Mouse (Mus musculus): ENCODE results near the gene Map3k5. TPM values are rescaled to one million over a fixed set of nuclear protein-coding genes. Genes with fewer than 3 reads are reported as not detected.

The Map3k5 gene
- polyA plus RNA-seq, 1 experiment from 2014 or later: 1.0 TPM

DNA sequence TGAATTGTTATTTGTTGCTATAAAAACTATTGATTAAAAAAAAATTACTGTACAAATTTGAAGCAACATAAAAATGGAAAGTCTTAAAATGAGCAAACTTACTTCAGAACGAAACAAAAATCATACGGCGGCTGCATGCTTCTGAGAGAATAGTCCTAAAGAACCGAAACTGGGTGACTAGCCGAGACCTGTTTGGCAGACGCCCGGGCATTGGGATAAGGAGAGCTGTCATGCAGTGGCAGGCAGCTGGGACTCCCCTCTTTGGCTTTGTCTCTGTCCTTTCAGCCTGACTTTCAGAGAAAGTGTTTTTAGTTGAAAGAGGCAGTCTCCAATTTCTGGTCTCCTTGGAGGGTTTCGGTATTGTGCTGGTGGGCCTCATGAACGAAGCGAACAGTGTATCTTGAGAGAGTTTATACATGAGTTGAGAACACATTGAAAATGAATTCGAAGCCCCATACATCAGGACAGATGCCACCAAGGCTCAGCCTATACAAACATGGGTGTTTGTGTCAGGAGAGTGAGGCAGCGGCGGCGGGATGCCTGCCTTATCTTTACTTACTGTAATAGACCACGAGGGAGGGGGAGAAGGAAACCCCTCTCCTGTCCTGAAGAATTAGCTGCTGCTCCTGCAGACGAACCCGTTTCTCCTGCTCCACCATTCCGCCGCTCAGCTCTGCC, 235.8 kb downstream of the Map3k5 start:
- H3K9ac ChIP-seq (ENCODE audit: low read depth, low read length): peak overlapping the region; percentile 59
- H3K4me2 ChIP-seq (ENCODE audit: low read length): peak overlapping the region; percentile 79
- no peaks in the 10 kb centered on the region for H3K9me3 ChIP-seq (ENCODE audit: control insufficient read depth, low read length)
- peak overlapping the region; percentile 40 for H3K4me3 ChIP-seq (ENCODE audit: low read length)
- H3K36me3 ChIP-seq (ENCODE audit: control insufficient read depth, insufficient read depth, low read length): no peaks in the 10 kb centered on the region
- no peaks in the 10 kb centered on the region; the same call in 1 of the 2 replicates for H3K27me3 ChIP-seq (replicated peaks; ENCODE audit: control insufficient read depth, insufficient read depth, low read length)
- peaks cover 18% of the 10 kb centered on the region for H3K4me1 ChIP-seq (ENCODE audit: control insufficient read depth, insufficient read depth, low read depth, low read length)
- H3K27ac ChIP-seq (ENCODE audit: low read depth, low read length): peak overlapping the region; percentile 72
- ATAC-seq: peak; percentile 48; the same call in 1 of the 2 replicates
- WGBS: 19% methylated on average over 19 of the region's 19 CpGs

- peak; percentile 96 for ATAC-seq
- H3K9ac ChIP-seq (ENCODE audit: low read depth, low read length): peak overlapping the region; percentile 59
- H3K4me1 ChIP-seq (ENCODE audit: control insufficient read depth, insufficient read depth, low read depth, low read length): peaks cover 18% of the 10 kb centered on the region
- no peaks in the 10 kb centered on the region for H3K9me3 ChIP-seq (ENCODE audit: control insufficient read depth, low read length)
- no peaks in the 10 kb centered on the region for H3K36me3 ChIP-seq (ENCODE audit: control insufficient read depth, insufficient read depth, low read length)
- peak overlapping the region; percentile 79 for H3K4me2 ChIP-seq (ENCODE audit: low read length)
- peak overlapping the region; percentile 40 for H3K4me3 ChIP-seq (ENCODE audit: low read length)
- H3K27me3 ChIP-seq (replicated peaks; ENCODE audit: control insufficient read depth, insufficient read depth, low read length): no peaks in the 10 kb centered on the region; the same call in 1 of the 2 replicates
- WGBS: 9% methylated on average over 11 of the region's 11 CpGs
- peak overlapping the region; percentile 72 for H3K27ac ChIP-seq (ENCODE audit: low read depth, low read length)
Measured at GRCm38 (mm10) chr10:20170605-20171088, 236.4 kb downstream of the Map3k5 start.

DNA sequence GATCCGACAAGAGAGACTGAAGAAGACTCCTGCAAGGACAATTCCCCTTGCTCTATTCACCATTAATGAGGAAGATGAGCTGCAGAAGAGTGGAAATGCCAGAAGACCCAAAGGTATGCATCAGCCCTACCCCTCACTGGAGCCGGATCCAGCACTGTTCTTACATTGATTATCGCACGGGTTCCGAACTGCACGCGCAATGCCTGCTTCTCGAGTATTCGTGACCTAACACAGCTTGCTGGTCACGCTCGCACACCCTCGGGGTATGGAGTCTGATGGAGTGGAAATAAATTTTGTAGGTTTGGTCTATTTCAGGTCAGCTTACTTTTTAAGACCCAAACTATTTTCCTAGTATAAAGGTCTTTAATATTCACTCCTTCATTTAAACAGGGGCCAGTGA, 236.9 kb downstream of the Map3k5 start:
- 30% methylated on average over 12 of the region's 12 CpGs for WGBS
- Histone ChIP-seq H3K4me3 (ENCODE audit: low read length) (peak overlapping the region; percentile 40), H3K9ac (ENCODE audit: low read depth, low read length) (peak overlapping the region; percentile 59), H3K36me3 (ENCODE audit: control insufficient read depth, insufficient read depth, low read length) (no peaks in the 10 kb centered on the region), H3K4me2 (ENCODE audit: low read length) (peak overlapping the region; percentile 79), H3K4me1 (ENCODE audit: control insufficient read depth, insufficient read depth, low read depth, low read length) (peaks cover 18% of the 10 kb centered on the region), H3K9me3 (ENCODE audit: control insufficient read depth, low read length) (no peaks in the 10 kb centered on the region), H3K27me3 (replicated peaks; ENCODE audit: control insufficient read depth, insufficient read depth, low read length) (no peaks in the 10 kb centered on the region; the same call in 1 of the 2 replicates), H3K27ac (ENCODE audit: low read depth, low read length) (peak overlapping the region; percentile 72; the same call in 1 of the 2 replicates)
- peak; percentile 25 for ATAC-seq

DNA sequence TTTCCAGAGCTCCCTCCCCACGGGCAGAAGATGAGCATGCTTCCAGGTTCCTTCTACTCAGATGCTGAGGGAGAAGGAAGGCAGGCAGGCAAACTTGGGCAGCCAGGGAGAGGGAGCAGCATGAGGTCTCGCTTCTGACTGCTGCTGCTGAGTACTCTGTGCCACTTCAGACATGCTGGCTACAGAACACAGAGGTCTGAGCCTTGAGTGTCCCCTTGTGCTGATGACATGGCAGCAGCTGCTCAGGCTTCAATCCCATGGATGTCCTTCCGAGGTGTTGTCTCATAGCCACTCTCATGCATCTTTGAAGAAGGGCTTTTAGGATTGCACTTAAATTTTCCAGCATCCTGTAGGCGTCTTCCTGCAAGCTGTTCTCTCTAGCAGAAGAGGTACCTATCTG, 237.5 kb downstream of the Map3k5 start:
- WGBS: 57% methylated on average over 4 of the region's 4 CpGs
- no peaks in the 10 kb centered on the region for H3K36me3 ChIP-seq (ENCODE audit: control insufficient read depth, insufficient read depth, low read length)
- H3K27ac ChIP-seq (ENCODE audit: low read depth, low read length): no peak overlapping the region
- H3K9ac ChIP-seq (ENCODE audit: low read depth, low read length): 0 out of 2 replicates have a peak overlapping the region, but pooled peaks have one; percentile 22
- peak overlapping the region; percentile 79 for H3K4me2 ChIP-seq (ENCODE audit: low read length)
- peak overlapping the region; percentile 8 for H3K4me3 ChIP-seq (ENCODE audit: low read length)
- H3K9me3 ChIP-seq (ENCODE audit: control insufficient read depth, low read length): no peaks in the 10 kb centered on the region
- peaks cover 18% of the 10 kb centered on the region for H3K4me1 ChIP-seq (ENCODE audit: control insufficient read depth, insufficient read depth, low read depth, low read length)
- no peak for ATAC-seq
- no peaks in the 10 kb centered on the region; the same call in 1 of the 2 replicates for H3K27me3 ChIP-seq (replicated peaks; ENCODE audit: control insufficient read depth, insufficient read depth, low read length)

DNA sequence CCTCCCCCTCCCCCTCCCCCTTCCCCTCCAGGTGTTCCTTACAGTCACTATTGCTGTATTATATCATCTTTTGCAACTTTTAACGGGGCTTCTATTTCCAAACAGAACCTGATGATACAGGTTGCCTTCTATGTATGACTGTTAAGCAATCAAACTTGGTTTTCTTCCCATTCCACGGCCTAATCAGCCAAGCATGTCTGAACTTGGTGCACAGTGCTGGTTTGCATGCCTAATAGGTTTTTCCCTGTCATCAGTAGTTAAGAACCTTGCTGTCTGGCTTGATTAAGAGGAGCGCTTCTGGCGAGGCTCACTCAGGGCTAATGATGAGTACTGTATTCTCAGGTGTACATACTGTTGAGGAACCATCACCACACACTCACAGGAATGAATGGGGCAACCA, 239.5 kb downstream of the Map3k5 start:
- Histone ChIP-seq H3K36me3 (ENCODE audit: control insufficient read depth, insufficient read depth, low read length) (no peaks in the 10 kb centered on the region), H3K9me3 (ENCODE audit: control insufficient read depth, low read length) (no peaks in the 10 kb centered on the region), H3K4me3 (ENCODE audit: low read length) (no peak overlapping the region), H3K27me3 (replicated peaks; ENCODE audit: control insufficient read depth, insufficient read depth, low read length) (no peaks in the 10 kb centered on the region; the same call in 1 of the 2 replicates), H3K9ac (ENCODE audit: low read depth, low read length) (no peak overlapping the region), H3K4me1 (ENCODE audit: control insufficient read depth, insufficient read depth, low read depth, low read length) (peaks cover 18% of the 10 kb centered on the region), H3K27ac (ENCODE audit: low read depth, low read length) (no peak overlapping the region), H3K4me2 (ENCODE audit: low read length) (no peak overlapping the region)
- no peak for ATAC-seq
- WGBS: 69% methylated on average over 4 of the region's 4 CpGs

DNA sequence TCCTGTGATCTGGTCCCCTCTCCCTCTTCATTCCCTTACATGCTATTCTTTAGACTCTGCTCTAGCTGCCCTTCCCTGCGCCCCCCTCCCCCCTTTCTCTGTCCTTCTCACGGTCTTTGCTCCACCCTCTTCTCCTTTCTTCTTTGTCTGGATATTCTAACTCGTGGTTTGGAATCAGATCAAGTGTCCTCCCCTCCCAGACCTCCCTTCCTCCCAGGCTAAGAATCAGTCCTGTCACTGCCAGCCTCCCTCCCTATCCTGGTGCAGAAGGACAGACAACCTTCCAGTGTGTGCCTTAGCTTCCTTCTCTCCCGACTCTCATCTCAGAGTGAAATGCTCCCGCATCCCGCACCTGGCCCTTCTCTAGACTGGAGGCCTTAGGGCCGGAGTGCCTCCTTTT, 241.8 kb downstream of the Map3k5 start:
- H3K36me3 ChIP-seq (ENCODE audit: control insufficient read depth, insufficient read depth, low read length): no peaks in the 10 kb centered on the region
- H3K9ac ChIP-seq (ENCODE audit: low read depth, low read length): no peak overlapping the region
- H3K4me2 ChIP-seq (ENCODE audit: low read length): no peak overlapping the region
- 67% methylated on average over 7 of the region's 7 CpGs for WGBS
- H3K4me1 ChIP-seq (ENCODE audit: control insufficient read depth, insufficient read depth, low read depth, low read length): peaks cover 8% of the 10 kb centered on the region
- H3K27me3 ChIP-seq (replicated peaks; ENCODE audit: control insufficient read depth, insufficient read depth, low read length): no peaks in the 10 kb centered on the region
- no peak overlapping the region for H3K4me3 ChIP-seq (ENCODE audit: low read length)
- H3K27ac ChIP-seq (ENCODE audit: low read depth, low read length): no peak overlapping the region
- H3K9me3 ChIP-seq (ENCODE audit: control insufficient read depth, low read length): no peaks in the 10 kb centered on the region
- ATAC-seq: no peak

GRCm38 (mm10) chr10:20178807-20179605, 244.7 kb downstream of the Map3k5 start:
- WGBS: 54% methylated on average over 11 of the region's 12 CpGs
- H3K27me3 ChIP-seq (replicated peaks; ENCODE audit: control insufficient read depth, insufficient read depth, low read length): no peaks in the 10 kb centered on the region
- no peak overlapping the region for H3K4me2 ChIP-seq (ENCODE audit: low read length)
- H3K4me1 ChIP-seq (ENCODE audit: control insufficient read depth, insufficient read depth, low read depth, low read length): no peaks in the 10 kb centered on the region; the same call in 1 of the 2 replicates
- no peaks in the 10 kb centered on the region for H3K36me3 ChIP-seq (ENCODE audit: control insufficient read depth, insufficient read depth, low read length)
- no peak overlapping the region for H3K4me3 ChIP-seq (ENCODE audit: low read length)
- no peak overlapping the region for H3K27ac ChIP-seq (ENCODE audit: low read depth, low read length)
- H3K9me3 ChIP-seq (ENCODE audit: control insufficient read depth, low read length): no peaks in the 10 kb centered on the region
- no peak for ATAC-seq
- H3K9ac ChIP-seq (ENCODE audit: low read depth, low read length): no peak overlapping the region

- no peaks in the 10 kb centered on the region for H3K36me3 ChIP-seq (ENCODE audit: control insufficient read depth, insufficient read depth, low read length)
- no peaks in the 10 kb centered on the region; the same call in 1 of the 2 replicates for H3K4me1 ChIP-seq (ENCODE audit: control insufficient read depth, insufficient read depth, low read depth, low read length)
- no peak overlapping the region for H3K4me2 ChIP-seq (ENCODE audit: low read length)
- H3K9ac ChIP-seq (ENCODE audit: low read depth, low read length): no peak overlapping the region
- H3K9me3 ChIP-seq (ENCODE audit: control insufficient read depth, low read length): no peaks in the 10 kb centered on the region
- ATAC-seq: no peak
- H3K27ac ChIP-seq (ENCODE audit: low read depth, low read length): no peak overlapping the region
- H3K4me3 ChIP-seq (ENCODE audit: low read length): no peak overlapping the region
- 54% methylated on average over 10 of the region's 10 CpGs for WGBS
- no peaks in the 10 kb centered on the region for H3K27me3 ChIP-seq (replicated peaks; ENCODE audit: control insufficient read depth, insufficient read depth, low read length)
Measured at GRCm38 (mm10) chr10:20181198-20181597, 246.9 kb downstream of the Map3k5 start.

All from hindbrain, embryonic 16.5 days (tissue).